Mouse (Mus musculus) bone marrow macrophage, adult 2 months (primary cell): ENCODE results near the gene Agap3.

ENCODE experiments used
- CTCF ChIP-seq: IDR thresholded peaks from 2 replicates; pipeline ENCODE4 v1.5.1; 2012; ENCODE audit warnings: low read depth, mild to moderate bottlenecking, low read length, moderate library complexity
- POLR2A ChIP-seq: IDR thresholded peaks from 2 replicates; pipeline ENCODE4 v1.6.1; 2012; ENCODE audit warnings: mild to moderate bottlenecking, low read depth, low read length, borderline replicate concordance

- no peak for TF ChIP-seq POLR2A
- TF ChIP-seq CTCF = no peak
These were observed 72.5 kb downstream of the Agap3 start for GRCm38 (mm10) chr5:24524522-24524921.
